Mouse (Mus musculus) ovary, adult 2 months (tissue): Measurements from ENCODE around the gene Olfr391-ps. TPM values are rescaled to one million over a fixed set of nuclear protein-coding genes. Genes with fewer than 3 reads are reported as not detected.

Source experiments
- polyA plus RNA-seq: library from polyadenylated mRNA; depleted of rRNA; stranded (reverse); fragments of >200 nt; gene quantifications from 2 replicates; pipeline ENCODE4 v1.2.3, GENCODE M21; 2012; rRNA removed

Olfr391-ps gene
- polyA plus RNA-seq = not detected in 2 replicates

GRCm38 (mm10) chr11:73802952-73803351 is at the start of gene Olfr391-ps:
TSS of gene Olfr391-ps (minus strand) at chr11:73803052.

GRCm38 (mm10) chr11:73851354-73851753 is 48.5 kb upstream of the Olfr391-ps start, which contains the start of gene Olfr393:
TSS of gene Olfr393 (minus strand) at chr11:73851454.

DNA sequence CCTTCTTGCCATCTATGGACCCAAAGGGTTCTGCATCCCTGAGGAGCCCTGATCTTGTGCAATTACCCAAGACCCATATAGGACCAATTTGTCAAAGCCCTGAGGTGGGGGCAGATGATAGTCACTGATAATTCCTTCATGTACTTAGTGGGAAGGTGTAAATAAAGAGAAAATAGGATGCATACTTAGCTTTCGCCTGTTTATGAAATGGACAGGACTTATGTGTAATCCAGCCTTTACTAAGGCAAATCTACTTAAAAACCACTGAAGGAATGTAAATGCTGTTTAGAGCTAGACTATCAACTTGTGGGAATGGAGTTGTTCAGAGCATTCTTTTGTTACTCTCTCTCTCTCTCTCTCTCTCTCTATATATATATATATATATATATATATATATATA is 14.1 kb upstream of the Olfr391-ps start, which contains the start of gene Olfr392:
Gene Olfr392, minus strand, starts transcription at position 101 of the 400 bp plus-strand sequence.

DNA sequence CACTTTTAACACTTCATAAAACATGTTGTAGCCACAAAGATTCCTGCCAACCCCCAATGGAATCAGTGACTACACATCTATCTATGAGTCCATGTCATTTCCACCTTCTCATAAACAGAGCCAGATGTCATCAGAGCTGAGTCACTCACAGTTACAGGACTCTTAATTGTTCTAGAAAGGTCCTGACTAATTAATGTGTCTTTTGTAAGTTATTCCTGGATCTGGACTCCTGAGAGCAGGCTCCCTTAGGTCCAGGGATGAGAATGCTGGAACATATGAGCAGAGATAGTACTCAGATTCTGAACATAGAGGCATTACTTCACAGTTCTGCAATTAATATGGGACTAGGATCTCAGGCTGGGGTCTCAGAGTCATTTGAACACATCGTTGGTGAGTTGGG is 20.2 kb downstream of the Olfr391-ps start, which contains the start of gene Olfr390:
Gene Olfr390, plus strand, starts transcription at position 301 of the 400 bp plus-strand sequence.

DNA sequence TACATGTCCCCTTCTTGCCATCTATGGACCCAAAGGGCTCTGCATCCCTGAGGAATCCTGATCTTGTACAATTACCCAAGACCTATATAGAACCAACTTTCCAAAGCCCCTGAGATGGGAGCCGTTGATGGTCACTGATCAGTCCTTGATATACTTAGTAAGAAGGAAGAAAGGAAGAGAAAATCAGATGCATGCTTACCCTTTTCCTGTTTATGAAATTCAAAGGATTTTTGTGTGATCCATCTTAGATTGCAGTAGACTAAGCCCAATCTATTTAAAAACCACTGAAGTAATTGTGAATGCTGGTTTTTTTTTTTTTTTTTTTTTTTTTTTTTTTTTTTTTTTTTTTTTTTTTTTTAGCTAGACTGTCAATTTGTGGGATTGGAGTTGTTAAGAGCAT is 22.2 kb downstream of the Olfr391-ps start, which contains the start of gene Olfr389:
Gene Olfr389, minus strand, starts transcription at position 101 of the 400 bp plus-strand sequence.

Other genes with a start within 250 kb of the Olfr391-ps start
- gene Olfr385, start 210.0 kb downstream of the Olfr391-ps start, polyA plus RNA-seq = not detected in 2 replicates
- gene Olfr384, start 204.5 kb downstream of the Olfr391-ps start, polyA plus RNA-seq = not detected in 2 replicates
- gene Zfp735, start 114.3 kb downstream of the Olfr391-ps start, polyA plus RNA-seq = not detected in 2 replicates
- not detected in 2 replicates for gene Olfr389, start 22.3 kb downstream of the Olfr391-ps start, polyA plus RNA-seq
- not detected in 2 replicates for gene Olfr390, start 20.1 kb downstream of the Olfr391-ps start, polyA plus RNA-seq
- not detected in 2 replicates for gene Olfr392, start 14.0 kb upstream of the Olfr391-ps start, polyA plus RNA-seq
- not detected in 2 replicates for gene Olfr393, start 48.4 kb upstream of the Olfr391-ps start, polyA plus RNA-seq
- gene Olfr394, start 87.7 kb upstream of the Olfr391-ps start, polyA plus RNA-seq = not detected in 2 replicates
- not detected in 2 replicates for gene Olfr395, start 106.2 kb upstream of the Olfr391-ps start, polyA plus RNA-seq
- not detected in 2 replicates for gene Olfr23, start 133.6 kb upstream of the Olfr391-ps start, polyA plus RNA-seq
- not detected in 2 replicates for gene Olfr397, start 157.8 kb upstream of the Olfr391-ps start, polyA plus RNA-seq
- not detected in 2 replicates for gene Olfr398, start 187.4 kb upstream of the Olfr391-ps start, polyA plus RNA-seq